Mouse (Mus musculus) MEL (cell line): ENCODE measurements at regions not wholly inside any gene's neighbourhood (a gene's known extent, or its start where the extent isn't known, plus 50 kb on each side); places are given as distances from the start of the nearest gene placed in this dataset.

Source experiments
- BHLHE40 ChIP-seq: IDR thresholded peaks from 2 replicates; pipeline ENCODE4 v1.6.1; 2012; ENCODE audit warnings: low read depth, mild to moderate bottlenecking, inconsistent platforms, low read length, improper control_type of control experiment, borderline replicate concordance
- CTCF ChIP-seq, 3 experiments: IDR thresholded peaks in 2 of 3; conservative IDR thresholded peaks in 1 of 3; 2 replicates each; pipeline ENCODE4 v1.5.1; 2011 to 2012; ENCODE audit warnings: low read length in 3 of 3, low read depth in 2 of 3, mild to moderate bottlenecking in 2 of 3, improper control_type of control experiment in 1 of 3, inconsistent platforms in 1 of 3, mixed read lengths in 1 of 3, moderate library complexity in 1 of 3; ENCODE audit not compliant: control insufficient read depth in 1 of 3, insufficient read depth in 1 of 3, poor library complexity in 1 of 3, severe bottlenecking in 1 of 3
- GATA1 ChIP-seq: IDR thresholded peaks from 2 replicates; pipeline ENCODE4 v1.6.1; 2011; ENCODE audit warnings: low read depth, low read length, improper control_type of control experiment
- POLR2A ChIP-seq, 2 experiments: IDR thresholded peaks; 2 replicates each; pipeline ENCODE4 v1.6.1; 2011 to 2012; ENCODE audit warnings: low read length in 2 of 2, mild to moderate bottlenecking in 2 of 2, control low read depth in 1 of 2, improper control_type of control experiment in 1 of 2, low read depth in 1 of 2, moderate library complexity in 1 of 2; ENCODE audit not compliant: control insufficient read depth in 1 of 2, insufficient read depth in 1 of 2, poor library complexity in 1 of 2

GRCm38 (mm10) chr10:25788004-25788403 lies 251.9 kb upstream of the Smlr1 start:
- TF ChIP-seq GATA1 (no peak), BHLHE40 (no peak), CTCF (IDR thresholded peaks at IDR 0.05 in 2 of 3, conservative IDR thresholded peaks at IDR 0.05 in 1 of 3; ENCODE audit: control insufficient read depth in 1 of 3, insufficient read depth in 1 of 3, low read depth in 2 of 3, low read length in 3 of 3, poor library complexity in 1 of 3, severe bottlenecking in 1 of 3) (no peak), POLR2A (IDR thresholded peaks at IDR 0.05; ENCODE audit: control insufficient read depth in 1 of 2, insufficient read depth in 1 of 2, low read depth in 1 of 2, low read length in 2 of 2, poor library complexity in 1 of 2) (no peak)
